Mouse (Mus musculus): ENCODE measurements at regions not wholly inside any gene's neighbourhood (a gene's known extent, or its start where the extent isn't known, plus 50 kb on each side); places are given as distances from the start of the nearest gene placed in this dataset.

DNA sequence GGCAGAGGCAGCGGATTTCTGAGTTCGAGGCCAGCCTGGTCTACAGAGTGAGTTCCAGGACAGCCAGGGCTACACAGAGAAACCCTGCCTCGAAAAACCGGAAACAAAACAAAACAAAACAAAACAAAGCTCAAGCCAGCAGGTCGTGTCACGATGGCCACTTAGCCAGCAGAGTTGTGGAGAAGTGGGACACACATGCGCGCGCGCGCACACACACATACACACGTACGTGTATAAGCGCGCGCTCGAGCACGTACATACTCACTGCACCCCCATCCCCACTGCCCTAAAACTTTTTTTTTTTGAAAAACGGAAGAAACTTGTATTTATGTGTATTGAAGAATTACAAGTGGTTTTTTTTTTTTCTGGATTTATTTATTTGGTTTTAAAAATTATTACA lies 257.0 kb downstream of the Gm49356 start:
- no peak for TF ChIP-seq CTCF (IDR thresholded peaks at IDR 0.05; ENCODE audit: control insufficient read depth, insufficient read depth, insufficient read length)
- TF ChIP-seq CEBPB (IDR thresholded peaks at IDR 0.05; ENCODE audit: low read depth): no peak
- no peak for TF ChIP-seq USF1 (IDR thresholded peaks at IDR 0.05; ENCODE audit: low read depth)
- TF ChIP-seq MAX (IDR thresholded peaks at IDR 0.05): no peak
- no peak for TF ChIP-seq MYOG (IDR thresholded peaks at IDR 0.05; ENCODE audit: control insufficient read depth, extremely low read depth, insufficient read length)

Data from C2C12 (cell line).